Mouse (Mus musculus): ENCODE measurements at regions not wholly inside any gene's neighbourhood (a gene's known extent, or its start where the extent isn't known, plus 50 kb on each side); places are given as distances from the start of the nearest gene placed in this dataset.

DNA sequence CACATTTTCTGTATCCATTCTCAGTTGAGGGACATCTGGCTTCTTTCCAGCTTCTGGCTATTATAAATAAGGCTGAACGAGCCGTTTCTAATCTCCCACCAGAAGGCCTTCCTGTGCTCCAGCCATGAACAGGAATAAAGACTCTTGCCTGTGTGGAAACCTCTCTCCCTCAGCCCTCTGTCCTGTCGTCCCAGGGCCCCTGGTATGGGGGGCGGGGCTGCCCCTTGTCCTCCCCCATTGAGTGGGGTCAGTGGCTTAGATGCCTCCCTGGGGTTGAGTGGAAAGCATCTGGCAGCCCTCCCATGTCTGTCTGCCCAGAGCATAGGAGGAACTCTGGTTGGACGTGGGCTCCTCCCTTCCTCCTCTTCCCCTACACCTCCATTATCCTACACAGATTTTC, 88.8 kb upstream of the Rgs17 start:
- TF ChIP-seq POLR2A (IDR thresholded peaks at IDR 0.05; ENCODE audit: borderline replicate concordance, extremely low read depth, insufficient read depth, insufficient read length, poor library complexity, severe bottlenecking) (no peak), CTCF (IDR thresholded peaks at IDR 0.05; ENCODE audit: borderline replicate concordance, extremely low read depth, insufficient read depth, insufficient read length) (no peak)

Measured in brain, embryonic 14.5 days (tissue).